Mouse (Mus musculus) brain, embryonic 18.5 days (tissue): ENCODE measurements around the gene Znhit6.

Experiments
- DNase-seq: peaks from one replicate; pipeline ENCODE4 v3.0.0-alpha.2; 2012; ENCODE audit warnings: low read depth, low spot score

The Znhit6 gene

GRCm38 (mm10) chr3:145602410-145603206 is 26.6 kb downstream of the Znhit6 start:
- no peak for DNase-seq

DNA sequence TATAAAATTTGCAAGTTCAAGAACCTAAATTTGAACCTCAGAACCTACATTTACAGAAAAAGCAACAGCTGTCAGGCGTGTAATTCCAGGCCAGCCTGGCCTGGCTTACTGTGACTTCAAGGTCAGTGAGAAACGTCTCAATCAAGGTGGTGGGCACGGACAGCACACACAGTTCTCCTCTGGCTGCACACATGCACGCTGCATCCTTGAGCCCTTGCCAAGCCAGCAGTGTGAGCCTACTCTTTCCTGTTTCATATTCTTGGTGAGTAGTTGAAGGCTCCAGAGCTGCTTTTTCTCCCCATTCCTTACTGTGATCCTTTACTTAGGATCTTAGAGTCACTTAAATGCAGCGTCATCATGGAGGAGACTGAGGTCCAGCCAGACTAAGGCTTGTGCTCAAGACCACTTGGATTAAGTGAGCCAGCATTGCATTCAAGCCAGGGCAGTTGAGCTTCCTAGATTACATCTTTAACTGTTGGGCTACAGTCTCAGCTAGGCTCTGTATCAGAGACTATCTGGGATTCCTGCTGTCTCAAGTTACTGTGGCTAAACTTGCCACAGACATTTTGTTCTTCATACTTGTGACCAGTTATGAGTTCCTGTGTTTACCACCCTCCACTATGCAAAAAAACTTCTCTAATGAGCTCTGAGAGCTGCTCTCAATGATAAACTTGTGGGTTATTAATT is 29.6 kb downstream of the Znhit6 start:
- DNase-seq, result no peak

DNA sequence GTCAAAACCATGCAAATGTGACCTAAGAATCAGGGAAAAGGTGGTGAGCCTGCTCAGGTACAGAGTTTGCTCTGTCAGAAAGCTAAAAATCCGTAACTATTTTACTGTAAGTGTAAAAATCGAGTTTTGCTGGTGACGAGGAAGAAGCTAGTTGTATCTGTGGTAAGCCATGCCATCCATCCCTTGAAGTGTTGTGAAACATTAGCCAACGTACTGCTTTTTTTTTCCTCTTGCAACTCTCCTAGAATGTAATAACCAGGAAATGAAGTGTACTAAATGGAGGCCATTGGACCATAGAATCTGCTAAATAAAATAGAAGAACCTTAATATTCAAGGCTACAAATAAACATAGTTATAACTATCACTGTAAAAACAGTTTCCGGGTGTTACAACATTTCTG is 32.3 kb downstream of the Znhit6 start:
- DNase-seq, result no peak

- no peak for DNase-seq
Observed at GRCm38 (mm10) chr3:145612662-145613061, 36.7 kb downstream of the Znhit6 start.

GRCm38 (mm10) chr3:145613234-145613633 is 37.2 kb downstream of the Znhit6 start:
- DNase-seq, result no peak

DNA sequence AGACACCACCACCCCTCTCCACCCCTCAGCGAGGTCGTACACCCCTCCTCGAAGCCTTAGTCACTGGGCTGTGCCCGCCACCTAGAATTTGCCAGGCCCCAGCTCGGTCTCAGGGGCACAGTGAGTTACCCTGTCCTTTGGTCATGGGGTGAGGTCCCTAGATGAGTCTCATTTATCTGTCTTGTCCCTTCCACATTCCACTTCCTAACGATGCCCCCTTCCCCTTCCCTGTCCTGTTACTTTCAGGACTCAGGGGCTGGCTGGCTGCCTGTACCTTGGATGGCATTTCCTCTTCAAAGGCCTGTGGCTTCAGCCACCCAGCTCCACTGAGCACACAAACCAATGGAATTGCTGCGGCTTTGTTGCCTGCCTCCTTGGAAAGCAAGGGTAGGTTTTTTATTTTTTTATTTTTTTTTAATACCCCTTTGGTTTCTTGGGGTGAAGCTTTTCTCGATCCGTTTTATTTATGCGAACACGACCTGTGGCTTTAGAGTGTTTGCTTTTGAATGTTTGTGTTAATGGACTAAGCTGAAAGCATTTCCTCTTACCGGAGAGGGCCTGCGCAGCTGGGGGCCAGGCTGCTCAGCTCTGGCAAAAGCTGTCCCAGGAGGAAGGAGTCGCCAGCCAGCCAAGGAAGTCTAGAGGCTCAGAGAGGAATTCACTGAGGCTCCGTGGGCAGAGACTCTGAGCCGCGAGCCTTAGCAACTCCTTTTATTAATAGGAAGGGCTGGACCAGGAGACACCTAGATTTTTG is 38.5 kb downstream of the Znhit6 start:
- DNase-seq, result no peak

DNA sequence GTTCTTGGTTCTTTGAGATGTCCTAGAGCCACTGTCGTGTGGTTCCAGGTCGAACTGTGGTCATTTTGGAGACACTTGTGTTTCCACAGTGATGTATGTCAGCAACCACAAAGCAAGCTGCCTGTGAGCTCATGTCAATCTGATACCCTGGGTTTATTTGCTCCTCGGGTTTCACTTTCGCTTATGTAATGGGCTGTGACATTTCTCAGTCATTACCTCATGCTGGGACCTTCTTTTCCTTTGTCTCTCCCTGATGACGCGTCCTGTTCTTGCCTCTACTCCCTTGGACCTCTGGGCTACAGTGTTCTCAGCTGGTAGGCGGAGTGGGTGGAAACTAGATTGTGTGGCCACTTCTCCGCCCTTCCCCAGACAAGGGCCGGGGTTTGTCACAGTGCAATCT is 42.3 kb downstream of the Znhit6 start:
- no peak for DNase-seq

GRCm38 (mm10) chr3:145619621-145620365 is 43.8 kb downstream of the Znhit6 start:
- no peak for DNase-seq

DNA sequence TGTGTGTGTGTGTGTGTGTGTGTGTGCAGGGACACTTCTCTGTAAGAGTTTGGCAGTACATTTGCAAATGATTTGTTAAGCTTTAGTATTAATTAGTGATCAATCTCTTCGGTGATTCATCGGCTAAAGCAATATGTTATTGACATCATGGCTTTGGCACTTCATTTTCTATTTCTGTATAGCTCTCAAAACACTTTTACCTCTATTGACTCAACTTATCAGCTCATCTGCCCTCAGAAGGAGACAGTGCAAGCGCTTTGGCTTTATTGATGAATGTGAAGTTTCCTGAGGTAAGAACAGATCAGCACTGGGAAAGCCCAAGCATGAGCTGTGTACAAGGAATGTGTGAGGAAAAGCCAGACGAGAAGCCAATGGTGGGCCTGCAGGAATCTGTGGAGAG is 45.2 kb downstream of the Znhit6 start:
- DNase-seq, result no peak

GRCm38 (mm10) chr3:145623047-145623446 is 47.0 kb downstream of the Znhit6 start:
- no peak for DNase-seq

GRCm38 (mm10) chr3:145624786-145625185 is 48.8 kb downstream of the Znhit6 start:
- DNase-seq, result no peak

- DNase-seq, result no peak
Observed at GRCm38 (mm10) chr3:145625546-145625945, 49.5 kb downstream of the Znhit6 start.

GRCm38 (mm10) chr3:145626063-145626462 is 50.1 kb downstream of the Znhit6 start:
- no peak for DNase-seq

DNA sequence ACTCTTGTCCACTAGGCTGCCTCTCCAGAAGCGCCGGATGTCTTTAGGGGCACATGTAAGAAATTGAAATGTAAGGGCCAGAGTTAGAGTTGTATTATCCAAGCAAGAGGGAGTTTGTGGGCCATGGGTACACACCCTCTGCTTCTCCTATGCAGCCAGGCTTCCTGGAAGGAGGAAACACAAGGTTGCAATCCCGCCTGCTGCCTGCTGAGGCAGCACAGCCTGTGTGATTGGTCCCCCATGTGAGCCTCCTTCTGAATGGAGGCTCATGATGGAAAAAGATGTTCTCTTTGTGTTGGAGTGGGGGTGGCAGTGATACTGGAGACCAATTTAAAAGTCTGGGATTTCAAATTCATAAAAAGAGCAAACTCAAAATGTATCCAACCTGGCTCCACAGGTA is 51.8 kb downstream of the Znhit6 start:
- no peak for DNase-seq

DNA sequence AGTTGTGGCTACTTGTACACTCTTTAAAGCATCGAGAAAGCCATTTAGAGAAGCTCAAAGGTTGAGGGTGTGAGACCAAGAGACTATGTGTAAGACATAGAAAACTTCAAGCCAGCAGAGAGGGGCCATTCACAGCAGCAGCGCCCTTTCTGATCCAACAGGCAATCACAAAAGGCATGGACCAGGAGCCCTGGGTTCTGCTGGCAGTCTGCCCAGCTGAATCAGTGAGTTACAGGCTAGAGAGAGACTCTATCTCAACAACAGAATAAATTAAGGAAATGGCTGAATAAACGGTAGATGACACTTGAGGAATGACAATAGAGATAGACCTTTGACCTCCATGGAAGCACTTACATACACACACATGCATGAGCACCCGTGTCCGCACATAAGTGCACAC is 52.6 kb downstream of the Znhit6 start:
- no peak for DNase-seq

DNA sequence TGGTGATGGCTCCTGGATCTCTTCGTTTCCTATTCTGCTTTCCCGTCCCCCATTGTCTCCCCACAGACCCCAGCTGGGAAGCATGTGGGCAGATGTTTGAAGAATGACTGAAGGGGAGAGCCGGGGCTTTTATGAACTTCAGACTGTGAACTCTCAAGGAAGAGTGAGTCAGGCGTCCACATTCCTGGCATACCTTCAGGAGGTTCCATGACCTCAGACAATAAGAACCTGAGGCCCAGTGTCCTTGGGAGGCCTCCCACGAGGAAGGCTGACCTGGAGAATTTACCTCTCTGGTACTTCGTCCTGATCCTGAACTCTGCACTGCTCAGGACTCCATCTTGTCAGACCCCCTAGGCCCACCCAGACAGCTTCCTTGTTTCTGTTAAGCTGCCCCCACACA is 56.9 kb downstream of the Znhit6 start:
- DNase-seq, result no peak

DNA sequence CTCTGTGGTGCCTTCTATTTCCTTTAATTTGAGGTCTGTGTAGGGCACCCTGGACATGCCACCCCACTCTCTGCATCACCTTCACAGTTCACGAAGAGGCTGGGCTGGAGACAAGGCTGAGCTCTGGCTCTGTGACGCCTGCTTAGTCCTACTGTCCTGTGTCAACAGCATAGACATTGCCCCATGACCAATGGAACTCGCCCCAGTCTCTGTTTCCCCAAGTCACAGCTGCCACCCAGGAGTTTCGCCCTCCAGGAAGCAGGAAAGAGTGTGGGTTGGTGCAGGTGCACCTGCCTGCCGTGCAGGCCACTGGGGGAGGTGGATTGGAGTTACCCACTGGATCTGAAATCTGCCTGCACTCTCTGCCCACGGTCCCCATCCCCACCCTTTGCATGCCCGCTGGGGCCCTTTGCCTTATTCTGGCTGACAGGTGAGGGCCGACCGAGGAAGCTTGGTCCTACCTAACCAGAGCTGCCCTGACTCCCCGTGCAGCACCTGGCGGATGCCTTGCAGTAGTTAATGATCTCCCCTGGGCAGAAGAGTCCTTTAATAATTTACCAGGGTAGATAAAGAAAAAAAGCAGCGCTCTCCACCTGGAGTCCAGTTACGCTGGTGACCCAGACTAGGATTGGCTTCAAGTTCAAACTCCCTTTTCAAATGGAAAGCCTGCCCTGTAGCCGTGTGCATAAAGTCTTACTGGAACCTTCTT is 58.2 kb downstream of the Znhit6 start:
- DNase-seq, result no peak

GRCm38 (mm10) chr3:145640170-145640569 is 64.2 kb downstream of the Znhit6 start:
- DNase-seq, result no peak

GRCm38 (mm10) chr3:145640583-145640982 is 64.6 kb downstream of the Znhit6 start:
- no peak for DNase-seq

DNA sequence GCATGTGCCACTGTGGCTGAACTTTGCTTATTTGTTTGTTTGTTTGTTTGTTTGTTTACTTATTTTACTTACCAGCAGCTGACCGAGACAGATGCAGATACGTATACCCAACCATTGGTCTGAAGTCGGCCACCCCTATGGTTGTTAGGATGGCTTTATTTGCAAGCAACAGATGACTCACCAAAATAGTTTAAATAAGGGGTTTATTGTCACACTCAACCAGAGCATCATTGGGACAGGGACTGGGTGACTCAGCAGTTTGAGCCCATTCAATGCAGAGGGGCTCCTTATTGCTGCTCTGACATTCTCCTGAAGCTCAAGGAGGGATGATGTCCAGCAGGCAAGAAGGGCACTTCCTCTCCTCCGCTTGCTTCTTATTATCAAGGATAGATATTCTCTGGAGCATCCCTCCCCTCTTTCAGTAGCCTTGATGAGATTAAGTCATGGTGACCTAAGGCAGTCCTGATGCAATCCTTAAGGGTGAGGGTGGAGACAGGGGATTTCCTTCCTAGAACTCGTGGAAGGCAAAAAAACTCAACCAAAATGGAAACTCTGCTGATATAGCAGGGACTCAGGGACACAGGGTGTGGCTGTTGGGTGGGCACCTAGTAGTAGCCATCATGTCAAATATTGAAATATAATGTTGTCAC is 65.2 kb downstream of the Znhit6 start:
- DNase-seq, result no peak

DNA sequence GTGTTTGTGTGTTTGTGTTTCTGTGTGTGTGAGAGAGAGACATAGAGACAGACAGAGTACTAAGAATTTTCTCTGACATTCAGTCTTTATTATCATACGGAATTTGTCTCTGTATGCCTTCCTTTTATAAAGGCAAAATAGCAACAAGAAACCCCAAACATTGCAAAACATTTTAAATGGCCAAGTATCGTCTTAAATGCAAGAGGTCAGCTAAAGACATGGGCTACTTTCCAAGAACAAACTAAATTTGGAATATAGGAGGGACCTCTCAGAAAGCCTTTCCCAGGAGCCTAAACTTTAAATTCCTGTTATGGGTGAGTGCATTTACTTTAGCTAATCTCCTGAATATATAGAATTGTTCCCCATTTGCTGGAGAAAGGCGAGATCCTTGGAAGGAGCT is 65.9 kb downstream of the Znhit6 start:
- no peak for DNase-seq
